Mouse (Mus musculus) adipocyte (in vitro differentiated cells): Measurements from ENCODE around the gene Rbm47.
"Not testable (repeated sequence)": the region's sequence is repeated elsewhere in the genome, so short reads cannot be mapped to it uniquely, and the experiment has no call there.

Source experiments
- DNase-seq: peaks from one replicate; pipeline ENCODE4 v3.0.0-alpha.2; 2016; ENCODE audit warnings: low spot score

Gene Rbm47

GRCm38 (mm10) chr5:66026796-66027195, 146.1 kb downstream of the Rbm47 start:
- DNase-seq, result no peak

GRCm38 (mm10) chr5:66015449-66015961, 157.4 kb downstream of the Rbm47 start:
- DNase-seq, result no peak

GRCm38 (mm10) chr5:66014437-66014836, 158.5 kb downstream of the Rbm47 start:
- no peak for DNase-seq

DNA sequence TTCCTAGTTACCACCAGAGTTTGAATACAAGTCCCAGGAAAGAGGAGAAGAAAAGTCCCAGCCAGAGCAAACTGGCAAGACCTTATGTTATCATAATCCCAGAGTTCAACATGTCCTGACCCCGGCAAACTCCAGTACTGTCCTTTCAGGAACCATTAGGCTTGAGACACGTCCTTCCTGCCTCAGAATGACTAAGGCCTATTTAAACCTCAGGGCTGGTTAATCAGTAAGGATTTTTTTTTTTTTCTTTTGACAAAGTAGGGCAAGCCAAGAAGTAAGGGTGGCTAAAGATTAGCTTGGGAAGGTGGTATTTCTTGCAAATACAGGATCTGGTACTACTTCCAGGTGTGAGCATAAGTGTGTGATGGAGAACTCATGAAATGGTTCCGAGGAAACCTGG, 158.9 kb downstream of the Rbm47 start:
- DNase-seq, result no peak

DNA sequence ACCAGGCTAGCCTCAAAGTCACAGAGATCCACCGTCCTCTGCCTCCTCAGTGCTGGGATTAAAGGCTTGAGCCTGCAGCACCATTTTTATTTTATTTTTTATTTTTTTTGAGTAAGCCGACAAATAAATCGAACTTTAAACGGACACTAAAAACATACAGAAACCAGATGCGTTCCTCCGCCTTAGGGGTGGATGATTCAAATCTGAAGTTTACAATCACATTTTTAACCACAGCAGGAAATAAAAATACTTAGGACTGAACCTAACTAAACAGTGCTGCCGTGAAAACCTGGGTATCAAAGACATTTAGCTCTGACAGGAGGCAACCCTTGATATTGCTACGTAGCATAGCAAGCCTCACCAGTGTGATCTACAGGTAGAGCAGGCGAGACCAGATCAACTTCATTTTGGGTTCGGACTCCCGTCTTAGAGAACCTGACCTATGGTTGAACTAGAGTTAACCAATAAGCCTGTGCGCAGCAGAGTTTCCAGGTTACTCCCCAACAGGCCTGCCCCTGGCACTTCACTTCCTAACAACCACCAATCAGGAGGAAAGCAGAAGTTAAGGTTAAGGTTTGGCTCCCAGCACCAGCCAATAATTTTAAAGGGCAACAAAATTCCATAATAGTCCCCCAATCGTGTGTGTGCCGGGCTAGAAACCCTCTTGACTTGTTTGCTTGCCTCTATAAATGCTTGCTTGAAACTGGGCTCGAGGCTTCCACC, 164.5 kb downstream of the Rbm47 start:
- DNase-seq, result no peak

GRCm38 (mm10) chr5:66005041-66005678, 167.8 kb downstream of the Rbm47 start:
- DNase-seq, result no peak

DNA sequence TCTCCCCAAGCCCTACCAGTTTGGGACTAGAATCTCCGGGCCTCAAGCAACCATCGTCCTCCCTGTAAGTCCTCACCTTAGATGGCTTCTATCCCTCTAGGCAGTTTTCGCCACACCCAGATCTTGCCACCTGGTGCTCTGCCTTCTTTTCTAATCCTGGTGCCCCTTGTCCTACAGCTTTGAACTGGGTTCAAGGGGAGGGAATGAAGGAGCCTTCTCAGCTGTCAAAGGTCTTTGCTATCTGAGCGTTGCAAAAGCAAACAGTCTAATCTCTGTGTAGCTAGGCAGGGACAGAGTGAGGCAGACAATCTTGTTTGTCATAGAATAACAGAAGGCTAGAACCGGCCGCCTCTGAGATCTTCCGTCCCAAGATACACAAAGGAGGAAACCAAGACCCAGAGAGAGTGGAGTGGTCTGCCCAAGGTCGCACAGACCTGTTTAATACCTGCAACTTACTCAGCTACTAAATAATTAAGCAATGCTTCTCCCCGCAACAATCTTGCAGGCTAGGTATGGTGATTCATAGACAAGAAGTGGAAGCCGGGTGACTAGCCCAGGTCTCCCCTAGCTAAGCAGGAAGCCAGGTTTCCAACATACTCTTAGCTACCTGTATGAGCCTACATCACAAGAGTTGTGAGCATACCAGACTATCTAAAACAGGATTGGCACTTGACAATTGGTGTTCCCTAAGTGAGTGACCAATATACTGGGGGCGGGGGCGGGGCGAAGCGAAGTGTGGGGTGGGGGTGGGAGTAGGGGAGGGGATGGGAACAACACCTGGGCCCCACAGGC, 168.6 kb downstream of the Rbm47 start, which contains the start of gene 9130230L23Rik:
Gene 9130230L23Rik (minus strand): TSS at position 152 of the 792 bp plus-strand sequence.
- DNase-seq, result no peak

DNA sequence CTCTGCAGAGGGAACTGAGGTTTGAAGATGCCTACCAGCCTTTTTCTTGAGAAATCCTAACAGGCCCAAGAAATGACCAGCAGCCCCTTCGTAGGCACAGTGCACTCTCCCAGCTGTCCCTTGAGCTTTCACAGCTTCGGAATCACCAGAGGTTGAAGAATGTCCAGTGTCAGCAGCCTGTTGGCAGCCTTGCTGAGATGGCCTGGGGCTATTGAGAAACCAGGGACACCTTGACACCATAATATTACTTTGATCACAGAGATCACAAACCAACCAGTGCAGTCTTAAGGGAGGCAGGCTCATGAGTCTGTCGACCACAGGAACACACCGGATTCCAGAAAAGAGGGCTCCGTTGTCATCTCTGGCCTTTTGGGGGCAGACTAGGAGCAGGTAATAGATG, 171.7 kb downstream of the Rbm47 start:
- no peak for DNase-seq

DNA sequence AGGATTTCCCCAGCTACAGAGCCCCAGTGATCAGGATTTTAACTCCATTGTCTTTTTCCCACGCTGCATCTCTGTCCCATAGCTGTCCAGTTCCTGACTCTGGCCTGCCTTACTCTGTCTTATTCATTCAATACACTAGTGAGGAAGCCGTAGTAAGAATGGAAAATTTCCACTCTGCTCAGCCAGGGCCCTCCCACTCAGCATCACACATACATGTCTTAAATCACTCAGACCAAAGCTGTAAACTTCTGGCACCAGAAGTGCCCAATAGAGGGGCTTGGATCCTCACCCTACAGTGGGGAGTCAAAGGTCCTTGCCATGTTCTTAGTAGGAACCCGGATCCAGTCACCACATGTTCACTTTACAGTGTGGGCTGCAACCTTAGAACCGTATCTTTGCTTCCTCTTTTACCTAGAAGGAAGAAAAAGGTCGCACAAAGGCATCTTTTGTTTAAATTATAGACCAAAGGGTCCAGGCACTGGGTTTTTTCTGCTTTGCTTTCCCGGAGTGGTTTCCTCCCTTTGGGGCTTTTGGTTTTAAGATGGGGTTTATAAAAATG, 172.3 kb downstream of the Rbm47 start:
- DNase-seq, result no peak

GRCm38 (mm10) chr5:66000074-66000473, 172.8 kb downstream of the Rbm47 start:
- no peak for DNase-seq

DNA sequence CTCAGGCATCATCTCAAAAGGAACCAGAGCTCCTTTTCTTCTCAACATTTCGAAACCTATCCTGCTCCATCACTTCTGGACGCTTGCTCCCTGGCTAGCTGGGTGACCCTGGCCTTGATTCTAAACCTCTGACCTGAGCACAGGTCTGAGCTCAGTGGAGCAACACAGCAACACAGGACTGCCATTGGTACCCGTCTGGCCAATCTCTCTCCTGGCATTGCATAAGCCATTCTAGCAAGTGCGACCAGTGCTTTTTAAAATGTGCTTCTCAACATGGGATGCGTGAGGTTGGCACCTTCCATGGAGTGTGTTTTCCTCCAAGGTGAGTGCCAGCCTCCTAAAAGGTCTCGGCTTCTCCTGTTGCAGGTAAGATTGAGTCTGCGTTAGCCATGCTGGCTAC, 173.8 kb downstream of the Rbm47 start:
- no peak for DNase-seq

DNA sequence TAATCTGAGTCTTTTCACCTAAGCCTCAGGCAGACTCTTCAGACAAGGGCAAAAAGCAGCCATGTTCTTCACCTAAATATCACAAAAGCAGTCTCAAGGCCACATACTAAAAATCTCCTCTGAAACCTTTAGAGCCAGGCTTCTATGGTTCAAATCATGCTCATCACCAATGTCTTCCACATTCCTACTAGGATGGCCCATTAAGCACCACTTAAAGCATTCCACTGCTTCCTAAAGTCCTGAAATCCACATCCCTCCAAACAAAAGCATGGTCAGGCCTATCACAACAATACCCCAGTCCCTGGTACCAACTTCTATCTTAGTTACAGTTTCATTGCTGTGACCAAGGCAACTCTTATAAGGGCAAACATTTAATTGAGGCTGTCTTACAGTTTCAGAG, 175.1 kb downstream of the Rbm47 start:
- no peak for DNase-seq

DNA sequence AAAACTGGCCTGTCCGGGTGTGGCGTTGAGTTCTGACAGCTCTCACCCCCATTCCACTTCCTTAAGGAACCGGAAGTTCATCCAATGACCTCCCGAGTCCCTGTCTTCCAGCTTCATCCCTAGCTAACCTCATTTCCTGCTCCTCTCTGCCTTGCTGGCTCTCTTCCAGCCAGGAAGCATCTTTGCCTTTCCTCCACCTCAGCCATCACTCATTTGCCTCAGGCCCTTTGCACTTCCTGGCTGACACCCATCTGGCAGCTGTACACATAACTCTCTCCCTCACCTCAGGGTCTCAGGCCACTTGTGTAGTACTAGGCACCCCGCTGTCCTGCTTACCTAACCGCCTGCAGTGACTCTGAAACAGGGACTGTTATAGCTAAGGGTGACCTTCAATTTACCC, 178.3 kb downstream of the Rbm47 start:
- DNase-seq, result no peak

DNA sequence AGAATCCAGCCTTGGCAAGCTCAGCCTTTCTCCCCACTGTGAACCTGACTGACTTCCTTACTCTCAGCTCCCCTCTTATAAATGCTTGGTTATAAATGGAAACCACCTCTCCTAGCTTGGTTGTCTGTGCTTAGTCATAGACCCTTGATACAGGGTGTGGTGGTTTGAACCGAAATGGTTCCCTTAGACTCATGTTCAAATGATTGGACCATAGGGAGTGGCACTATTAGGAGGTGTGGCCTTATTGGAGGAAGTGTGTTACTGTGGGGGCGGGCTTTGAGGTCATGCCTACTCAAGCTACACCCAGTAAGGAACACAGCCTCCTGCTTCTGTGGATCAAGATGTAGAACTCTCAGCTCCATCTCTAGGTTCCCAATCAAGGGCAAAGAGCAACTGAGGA, 181.7 kb downstream of the Rbm47 start:
- no peak for DNase-seq

GRCm38 (mm10) chr5:65987004-65987403, 185.9 kb downstream of the Rbm47 start:
- DNase-seq, result not testable (repeated sequence)

DNA sequence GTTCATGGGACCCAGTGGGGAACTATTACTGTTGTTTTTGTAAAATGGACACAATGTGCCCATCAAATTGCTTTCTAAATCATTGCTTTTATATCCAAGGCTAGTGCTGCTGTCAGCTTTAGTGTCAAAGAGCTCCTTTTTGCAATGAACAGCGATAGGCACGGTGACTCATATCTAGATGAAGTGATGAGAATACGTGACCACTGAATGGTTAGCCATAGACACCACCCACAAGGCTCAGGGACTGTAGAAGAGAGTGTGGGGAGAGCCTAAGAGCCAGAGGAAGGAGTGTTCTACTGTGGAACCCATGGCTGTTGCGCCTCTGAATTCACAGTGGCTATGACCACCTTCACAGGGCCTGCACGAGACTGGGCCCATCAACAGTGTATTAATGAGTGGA, 186.5 kb downstream of the Rbm47 start:
- DNase-seq, result no peak

DNA sequence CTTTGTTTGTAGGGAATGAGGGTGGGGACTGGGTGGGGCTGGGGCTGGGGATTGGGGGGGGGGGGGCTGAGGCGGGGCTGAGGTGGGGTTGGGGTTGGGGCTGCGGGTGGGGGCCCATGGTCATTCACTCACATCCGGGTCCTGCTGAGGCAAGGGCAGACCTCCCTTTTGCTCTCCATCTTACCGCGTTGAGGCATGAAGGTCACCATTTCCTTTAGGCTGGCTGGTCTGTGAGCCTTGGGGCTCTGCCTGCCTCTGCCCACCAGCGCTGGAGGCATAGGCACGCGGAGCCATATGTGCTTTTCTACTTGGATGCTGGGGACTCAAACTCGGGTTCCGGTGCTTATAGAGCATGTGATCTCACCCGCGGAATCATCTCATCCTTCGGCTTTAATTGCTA, 197.2 kb downstream of the Rbm47 start:
- no peak for DNase-seq

DNA sequence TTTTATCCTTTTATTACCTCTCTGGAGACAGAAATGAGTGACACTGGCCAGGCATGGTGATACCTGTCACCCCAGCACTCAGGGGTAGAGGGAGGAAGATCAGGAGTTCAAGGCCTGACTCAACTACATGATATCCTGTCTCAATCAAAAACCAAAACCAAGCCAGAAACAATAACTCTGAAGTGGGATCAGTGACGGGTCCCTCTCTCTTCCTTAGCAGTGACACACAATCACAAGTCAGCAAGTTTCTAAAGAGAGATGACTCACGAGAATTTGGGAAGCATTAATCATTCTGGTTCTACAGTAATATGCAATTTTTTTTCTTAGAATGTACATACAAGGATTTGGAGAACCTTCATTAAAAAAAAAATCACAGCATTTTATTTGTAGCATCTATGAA, 199.7 kb downstream of the Rbm47 start:
- DNase-seq, result no peak

DNA sequence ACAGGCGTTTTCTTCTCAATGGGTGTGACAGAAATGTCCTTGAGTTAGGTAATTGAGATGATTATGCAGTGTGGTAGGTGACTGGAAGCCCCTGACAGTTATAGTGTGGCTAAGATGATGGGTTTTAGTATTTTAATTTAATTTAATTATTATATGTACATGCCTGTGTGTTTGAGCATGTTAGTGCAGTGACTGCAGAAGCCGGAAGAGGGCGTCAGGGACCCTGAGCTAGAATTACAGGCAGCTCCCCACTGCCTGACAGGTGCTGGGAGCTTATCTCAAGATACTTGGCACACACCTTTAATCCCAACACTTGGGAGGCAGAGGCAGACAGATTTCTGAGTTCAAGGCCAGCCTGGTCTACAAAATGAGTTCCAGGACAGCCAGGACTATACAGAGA, 204.9 kb downstream of the Rbm47 start:
- DNase-seq, result no peak

DNA sequence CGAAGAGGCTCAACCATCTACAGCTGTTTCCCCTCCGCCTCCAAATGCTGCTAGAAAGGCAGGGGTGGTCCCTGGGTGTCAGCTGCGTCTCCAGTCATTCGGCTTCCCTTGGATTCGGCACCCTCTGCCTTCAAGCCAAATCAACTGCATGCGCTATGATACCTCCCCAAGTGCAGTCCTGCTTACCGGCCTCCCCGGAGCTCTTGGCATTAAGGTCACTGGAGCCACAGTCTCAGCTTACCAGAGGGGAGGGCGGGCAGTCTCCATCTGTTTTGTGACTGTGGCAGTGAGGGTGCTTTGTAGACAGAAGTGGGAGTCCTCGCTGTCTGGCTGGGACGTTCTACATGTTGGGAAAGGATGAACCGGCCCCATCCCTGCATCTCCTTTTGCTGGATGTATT, 205.8 kb downstream of the Rbm47 start:
- DNase-seq, result no peak
